Mouse (Mus musculus) large intestine, adult 2 months (tissue): ENCODE data around the gene Arglu1. TPM values are rescaled to one million over a fixed set of nuclear protein-coding genes. Genes with fewer than 3 reads are reported as not detected.

Source experiments
- DNase-seq: peaks from one replicate; pipeline ENCODE4 v3.0.0-alpha.2; 2012; ENCODE audit warnings: low read depth, low spot score
- WGBS: fragments of 180-500 bp; shearing (Covaris S2); methylation state at CpG from one replicate; pipeline ENCODE4 v1.1.7; 2018; 5-methylcytosine and 5-hydroxymethylcytosine counted together
- polyA plus RNA-seq: library from polyadenylated mRNA; depleted of rRNA; stranded (reverse); fragments of >200 nt; gene quantifications from 2 replicates; pipeline ENCODE4 v1.2.3, GENCODE M21; 2012; rRNA removed

Gene Arglu1
- 11.7 and 17.1 TPM in 2 replicates for polyA plus RNA-seq

- under 1% methylated on average over 75 of the region's 81 CpGs for WGBS
- DNase-seq = peak; percentile 72
Measured at GRCm38 (mm10) chr8:8690146-8691092, at the start of gene Arglu1. Arglu1 (minus strand) TSS chr8:8690521.

GRCm38 (mm10) chr8:8737271-8737670 lies 47.0 kb upstream of the Arglu1 start:
- no peak for DNase-seq
- WGBS = 85% methylated on average over 3 of the region's 3 CpGs

- DNase-seq = no peak
- 77% methylated on average over 8 of the region's 8 CpGs for WGBS
Measured at GRCm38 (mm10) chr8:8736826-8737225, 46.5 kb upstream of the Arglu1 start.

GRCm38 (mm10) chr8:8733804-8734203 lies 43.5 kb upstream of the Arglu1 start:
- DNase-seq = no peak
- WGBS = 21% methylated on average over 4 of the region's 4 CpGs

GRCm38 (mm10) chr8:8728643-8729042 lies 38.3 kb upstream of the Arglu1 start:
- WGBS = 98% methylated on average over 2 of the region's 2 CpGs
- DNase-seq = no peak

- WGBS = 69% methylated on average over 2 of the region's 2 CpGs
Measured at GRCm38 (mm10) chr8:8726547-8726946, 36.2 kb upstream of the Arglu1 start.

GRCm38 (mm10) chr8:8704813-8705212 lies 14.5 kb upstream of the Arglu1 start:
- WGBS = 75% methylated on average over 9 of the region's 9 CpGs
- no peak for DNase-seq

More at GRCm38 (mm10) chr8:8726547-8726946, 36.2 kb upstream of the Arglu1 start:
- no peak for DNase-seq

- WGBS = 48% methylated on average over 2 of the region's 2 CpGs
- no peak for DNase-seq
Measured at GRCm38 (mm10) chr8:8703668-8704067, 13.3 kb upstream of the Arglu1 start.

GRCm38 (mm10) chr8:8700821-8701220 lies 10.5 kb upstream of the Arglu1 start:
- WGBS = 85% methylated on average over 10 of the region's 10 CpGs
- DNase-seq = no peak

- WGBS = 90% methylated on average over 4 of the region's 4 CpGs
Measured at GRCm38 (mm10) chr8:8700229-8700628, 9.9 kb upstream of the Arglu1 start.

GRCm38 (mm10) chr8:8689454-8690145 lies 721 bp downstream of the Arglu1 start:
- no peak for DNase-seq
- under 1% methylated on average over 68 of the region's 68 CpGs for WGBS

More at GRCm38 (mm10) chr8:8700229-8700628, 9.9 kb upstream of the Arglu1 start:
- no peak for DNase-seq

- no peak for DNase-seq
Measured at GRCm38 (mm10) chr8:8688823-8689453, 1.4 kb downstream of the Arglu1 start.

GRCm38 (mm10) chr8:8685517-8685916 lies 4.8 kb downstream of the Arglu1 start:
- DNase-seq = no peak
- 43% methylated on average over 2 of the region's 2 CpGs for WGBS

More at GRCm38 (mm10) chr8:8688823-8689453, 1.4 kb downstream of the Arglu1 start:
- 9% methylated on average over 9 of the region's 9 CpGs for WGBS

- WGBS = 30% methylated on average over 3 of the region's 3 CpGs
- no peak for DNase-seq
Measured at GRCm38 (mm10) chr8:8682697-8683096, 7.6 kb downstream of the Arglu1 start.

GRCm38 (mm10) chr8:8678236-8678635 lies 12.1 kb downstream of the Arglu1 start:
- WGBS = 91% methylated on average over 3 of the region's 3 CpGs
- DNase-seq = no peak

- DNase-seq = no peak
- 44% methylated on average over 5 of the region's 5 CpGs for WGBS
Measured at GRCm38 (mm10) chr8:8674864-8675263, 15.5 kb downstream of the Arglu1 start.

GRCm38 (mm10) chr8:8661759-8662138 lies 28.6 kb downstream of the Arglu1 start:
- under 1% methylated on average over 23 of the region's 23 CpGs for WGBS
- DNase-seq = peak; percentile 78

GRCm38 (mm10) chr8:8661103-8661758 lies 29.1 kb downstream of the Arglu1 start, which contains the start of gene Efnb2:
Efnb2 (minus strand) TSS chr8:8661242.
- under 1% methylated on average over 68 of the region's 70 CpGs for WGBS

GRCm38 (mm10) chr8:8660307-8661098 lies 29.8 kb downstream of the Arglu1 start:
- no peak for DNase-seq
- WGBS = under 1% methylated on average over 86 of the region's 88 CpGs

More at GRCm38 (mm10) chr8:8661103-8661758, 29.1 kb downstream of the Arglu1 start, which contains the start of gene Efnb2:
- no peak for DNase-seq
